In genomic region chr8:41795625-41796024, GRCm38 (mm10) we compare ENCODE assay signal across 18 mouse cellular contexts.
"Had no signal": no experiment of that assay in that cellular context is flagged by ENCODE, and none has a peak within 500 bp of the region (broad histone marks: within the 10 kb centered on the region; RNA-seq: fewer than 3 reads in every experiment).

No protein-coding gene starts in this region.

- H3K4me3 ChIP-seq: layer of hippocampus, adult 2 months; left cerebral cortex, adult 2 months; limb, embryonic 12.5 days; liver, embryonic 15.5 days; neural tube, embryonic 13.5 days had no signal

- DNase-seq: kidney, adult 11 months; kidney, adult 9 months; kidney, postnatal 4 days; lung, adult 2 months; lung, postnatal 36 days; midbrain, embryonic 14.5 days; right cerebral cortex, adult 18-20 months; spleen, adult 18-20 months; thymus, adult 18-20 months; thymus, postnatal 14 days had no signal

- H3K9me3 ChIP-seq: limb, embryonic 12.5 days; liver, embryonic 15.5 days; neural tube, embryonic 13.5 days had no signal

- H3K4me1 ChIP-seq: liver, embryonic 15.5 days; neural tube, embryonic 13.5 days had no signal

- H3K9ac ChIP-seq: limb, embryonic 12.5 days; liver, embryonic 15.5 days; neural tube, embryonic 13.5 days had no signal

- H3K4me2 ChIP-seq: limb, embryonic 12.5 days; liver, embryonic 11.5 days; liver, embryonic 15.5 days; neural tube, embryonic 13.5 days had no signal

- H3K27ac ChIP-seq: kidney, postnatal 0 days; layer of hippocampus, adult 2 months; left cerebral cortex, adult 2 months; limb, embryonic 12.5 days; liver, embryonic 15.5 days; neural tube, embryonic 13.5 days had no signal

- H3K27me3 ChIP-seq: limb, embryonic 12.5 days; liver, embryonic 15.5 days; neural tube, embryonic 13.5 days had no signal

- H3K36me3 ChIP-seq: limb, embryonic 12.5 days; liver, embryonic 15.5 days; neural tube, embryonic 13.5 days had no signal

- ATAC-seq: lung, postnatal 0 days had no signal
